Mouse (Mus musculus): ENCODE data around the gene Ahcyl2.
"Not testable (repeated sequence)": the region's sequence is repeated elsewhere in the genome, so short reads cannot be mapped to it uniquely, and the experiment has no call there.

The Ahcyl2 gene

DNA sequence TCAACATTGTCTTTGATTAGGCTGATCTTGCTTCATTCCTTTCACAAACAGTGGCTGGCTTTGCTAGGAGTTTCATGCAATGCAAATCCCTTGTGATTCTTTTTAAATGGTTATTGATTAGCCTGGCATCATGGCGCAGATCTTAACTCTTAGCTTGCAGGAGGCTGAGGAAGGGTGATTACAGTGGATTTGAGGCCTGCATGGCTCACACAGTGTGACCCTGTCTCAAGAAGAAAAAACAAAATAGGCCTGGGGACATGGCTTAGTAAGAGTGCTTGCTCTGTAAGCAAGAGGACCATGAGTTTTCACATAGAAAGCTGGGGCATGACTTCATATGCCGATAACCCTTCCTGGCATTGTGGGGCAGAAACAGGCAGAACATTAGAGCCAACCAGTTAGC is 47.8 kb downstream of the Ahcyl2 start:
- no peak for DNase-seq

DNA sequence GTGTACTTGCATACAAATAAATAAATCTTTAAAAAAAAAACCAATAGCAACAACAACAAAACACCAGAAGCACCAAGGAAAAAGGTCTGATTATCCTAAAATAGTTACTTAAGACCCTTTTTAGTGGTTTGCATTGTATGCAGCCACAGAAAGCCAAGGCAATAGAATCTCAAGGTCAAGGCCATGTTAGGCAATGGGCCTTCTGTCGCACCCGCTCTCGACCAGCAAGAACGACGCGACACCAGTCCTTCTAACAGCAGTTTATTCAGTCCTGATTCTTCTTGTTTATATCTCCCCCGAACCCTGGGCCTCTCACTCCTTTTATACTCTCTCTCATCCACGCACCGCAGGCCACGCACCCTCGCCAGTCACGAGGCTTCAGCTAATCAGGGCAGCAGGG is 48.6 kb downstream of the Ahcyl2 start:
- not testable (repeated sequence) for DNase-seq

DNA sequence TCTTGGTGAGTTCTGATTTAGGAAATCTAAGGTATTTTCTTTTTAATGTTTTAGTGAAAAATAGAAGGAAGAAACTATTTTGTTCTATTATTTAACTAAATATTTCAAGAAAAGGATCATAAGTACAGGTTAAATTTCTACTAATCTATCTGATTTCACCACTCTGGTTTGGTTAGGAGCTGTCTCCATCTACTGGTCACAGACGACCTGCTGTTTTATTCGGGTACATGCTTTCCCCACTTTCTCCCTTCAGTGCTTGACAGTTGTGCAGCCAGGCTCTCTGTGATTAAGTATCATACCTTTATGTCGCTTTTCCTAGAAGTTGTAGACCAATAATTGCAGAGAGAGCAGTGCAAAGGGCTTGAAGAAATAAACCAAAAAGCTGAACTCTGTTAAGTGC is 51.5 kb downstream of the Ahcyl2 start:
- peak; percentile 85 for DNase-seq

DNA sequence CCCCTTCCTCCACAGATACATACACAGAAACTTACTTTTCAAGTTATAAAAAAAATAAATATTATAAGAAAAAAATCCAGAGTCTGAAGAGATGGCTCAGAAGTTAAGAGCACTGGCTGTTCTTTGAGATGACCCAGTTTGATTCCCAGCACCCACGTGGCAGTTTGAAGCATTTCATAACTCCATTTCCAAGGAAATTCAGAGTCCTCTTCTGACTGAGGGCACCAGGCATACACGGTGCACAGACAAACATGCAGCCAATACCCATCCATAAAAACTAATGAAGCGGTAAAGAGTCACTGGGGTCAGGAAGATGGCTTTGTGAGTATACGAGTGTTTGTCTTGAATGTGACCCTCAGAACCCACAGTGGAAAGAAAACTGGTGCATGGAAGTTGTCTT is 52.5 kb downstream of the Ahcyl2 start:
- DNase-seq: no peak

DNA sequence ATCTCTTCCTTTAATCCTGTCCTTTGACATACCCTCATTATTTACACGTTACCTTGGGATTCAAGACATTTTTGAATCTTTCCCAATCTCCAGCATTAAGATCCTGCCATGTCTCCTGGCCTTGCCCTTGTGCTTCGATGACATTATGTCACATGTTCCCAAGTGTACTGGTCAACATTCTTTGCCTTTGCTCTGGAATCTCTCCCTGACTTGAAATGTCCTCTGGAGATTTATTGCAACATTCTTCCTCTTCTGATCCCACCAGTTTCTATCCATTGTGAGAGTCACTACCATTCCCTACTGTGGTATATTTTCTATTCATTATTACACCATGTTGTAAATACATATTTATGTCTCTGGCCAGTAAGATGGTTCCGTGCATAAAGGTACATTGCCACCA is 53.1 kb downstream of the Ahcyl2 start:
- DNase-seq: no peak

DNA sequence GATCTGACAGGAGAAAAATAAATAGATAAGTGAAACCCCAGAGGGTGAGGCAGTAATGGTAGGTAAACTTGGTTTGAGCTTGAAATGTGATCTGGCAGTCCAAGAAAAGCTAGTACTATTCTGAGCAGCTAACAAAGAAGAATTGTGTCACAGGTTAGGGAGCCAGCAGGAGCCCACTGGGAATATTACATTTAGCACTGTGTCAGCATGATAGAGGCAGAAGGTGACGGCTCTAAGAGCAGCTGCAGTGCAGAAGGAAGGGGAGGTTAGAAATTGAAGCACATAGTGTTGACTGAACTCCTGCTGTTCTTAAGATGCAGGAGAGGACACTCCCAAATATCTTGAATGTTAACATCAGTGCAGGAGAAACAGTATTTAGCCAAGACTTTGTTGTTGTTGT is 54.0 kb downstream of the Ahcyl2 start:
- DNase-seq: no peak

DNA sequence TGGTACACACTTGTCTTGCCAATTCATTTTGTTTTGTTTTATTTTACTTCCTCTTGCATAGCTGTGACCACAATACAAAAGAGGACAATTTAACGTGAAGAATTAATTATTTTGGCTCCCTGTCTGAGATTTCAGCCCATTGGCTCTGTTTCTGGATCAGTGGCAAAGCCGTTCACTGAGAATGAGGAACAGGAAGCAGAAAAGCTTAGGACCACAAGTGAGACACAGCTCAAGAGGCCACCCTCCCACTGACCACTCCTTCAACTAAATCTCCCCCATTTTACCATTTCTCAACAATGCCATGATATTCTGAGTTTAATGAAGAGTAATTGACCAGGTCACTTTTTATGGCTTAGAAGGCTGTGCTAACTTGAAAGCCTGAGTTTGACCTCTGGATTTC is 57.5 kb downstream of the Ahcyl2 start:
- DNase-seq: no peak

DNA sequence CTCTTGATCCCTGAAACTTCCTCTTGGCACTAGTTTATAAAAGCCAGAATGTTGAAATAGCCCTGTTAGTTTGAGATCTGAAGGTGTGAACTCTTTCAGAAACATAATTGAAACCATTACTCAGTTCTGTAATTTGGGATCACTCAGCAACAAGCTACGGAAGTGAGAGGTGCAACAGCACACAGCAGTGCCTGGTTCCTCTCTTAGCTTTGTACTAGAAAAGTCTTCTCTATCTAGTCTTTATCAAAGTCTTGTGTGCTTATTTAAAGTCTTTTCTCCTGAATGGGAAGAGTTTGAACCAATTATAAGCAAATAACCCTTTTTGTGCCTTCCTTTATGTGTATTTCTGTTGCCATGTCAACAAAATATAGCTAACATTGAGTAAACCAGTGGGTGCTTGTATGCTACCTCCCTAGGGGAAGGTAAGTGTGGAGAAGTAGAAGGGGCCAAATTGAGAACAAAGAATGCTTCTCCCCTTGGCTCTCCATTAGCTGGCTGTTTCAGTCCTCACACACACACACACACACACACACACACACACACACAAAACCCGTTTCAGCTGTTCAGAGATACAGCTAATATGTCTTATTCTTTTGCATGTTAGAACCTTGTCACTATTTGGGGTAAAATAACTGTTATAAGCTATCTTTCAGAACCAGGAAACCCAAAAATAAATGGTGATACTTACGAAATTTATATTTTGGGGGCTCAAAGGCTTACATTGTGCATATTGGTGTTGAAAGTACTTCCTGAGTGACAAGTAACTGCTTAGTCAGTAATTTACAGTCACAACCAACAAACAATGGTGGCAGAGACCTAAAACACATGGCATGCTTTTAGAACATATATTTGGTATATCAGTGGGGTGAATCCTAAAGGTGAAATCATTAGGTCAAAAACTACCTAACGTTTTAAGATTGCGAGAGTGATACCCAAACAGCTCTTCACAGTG is 59.8 kb downstream of the Ahcyl2 start:
- DNase-seq: no peak

DNA sequence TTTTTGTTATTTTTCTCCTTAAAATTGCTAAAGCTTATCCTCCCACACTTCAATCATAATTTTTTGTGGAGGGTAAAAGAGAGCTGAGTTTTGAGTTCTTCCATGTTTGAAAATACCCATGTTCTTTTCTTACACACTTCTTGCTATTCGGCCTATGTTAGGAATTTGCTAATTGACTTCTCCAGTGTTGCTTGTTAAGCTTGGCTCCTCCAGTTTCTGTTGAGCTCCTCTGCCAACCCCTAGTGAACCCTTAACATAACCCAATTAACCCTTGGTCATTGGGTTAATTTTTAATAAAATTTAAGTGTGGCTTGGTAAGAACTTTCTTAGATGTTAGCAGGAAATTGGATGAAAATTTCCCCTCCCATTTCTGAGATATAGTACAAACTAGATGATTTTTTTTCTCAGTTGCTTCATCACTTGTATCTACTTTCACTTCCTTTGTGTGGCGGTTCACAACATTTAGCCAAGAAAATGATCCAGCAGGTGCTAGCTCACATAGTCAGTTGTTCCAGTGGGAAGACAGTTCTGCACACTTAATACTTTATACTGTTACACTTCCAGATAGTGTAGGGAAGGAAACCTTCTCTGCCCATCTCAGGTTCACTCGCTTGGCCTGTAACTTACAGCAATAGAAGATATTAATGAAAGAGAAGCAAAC is 60.9 kb downstream of the Ahcyl2 start:
- peak; percentile 83 for DNase-seq

DNA sequence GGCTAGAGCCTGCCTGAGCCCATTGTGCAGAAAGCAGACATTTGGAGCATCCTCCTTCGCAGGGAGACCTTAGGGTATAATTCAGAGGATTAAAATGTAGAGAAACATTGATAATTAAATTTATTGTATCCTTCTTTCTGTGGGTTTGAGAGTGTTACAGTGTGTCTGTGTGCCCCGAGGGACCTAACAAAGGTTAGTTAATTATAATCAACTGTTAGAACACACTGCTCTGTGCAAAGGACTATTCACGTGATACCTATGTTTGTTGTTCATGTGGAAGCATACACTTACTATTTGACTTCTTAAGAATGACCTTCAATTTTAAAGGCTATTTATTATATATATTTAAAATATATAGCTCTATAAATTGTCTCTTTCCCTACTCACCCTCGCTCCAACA is 64.5 kb downstream of the Ahcyl2 start:
- peak; percentile 60 for DNase-seq

DNA sequence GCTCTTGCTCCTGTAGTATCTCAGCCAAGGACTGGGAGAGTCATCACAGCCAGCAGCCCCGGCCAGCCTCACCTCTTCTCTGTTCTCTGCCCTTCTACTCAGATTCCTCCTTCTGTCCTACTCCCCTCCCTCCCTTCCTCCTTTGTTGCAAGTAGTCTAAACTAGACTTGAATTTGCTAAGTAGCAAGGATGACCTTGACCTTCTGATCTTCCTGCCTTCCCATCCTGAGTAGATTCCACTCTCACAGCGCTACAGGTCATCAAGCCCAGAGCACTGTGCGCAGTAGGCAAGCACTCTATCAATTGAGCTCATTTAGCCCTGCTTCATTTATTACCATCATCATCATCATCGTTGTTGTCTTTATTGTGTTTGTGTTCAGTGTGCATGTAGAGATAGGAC is 65.3 kb downstream of the Ahcyl2 start:
- no peak for DNase-seq

DNA sequence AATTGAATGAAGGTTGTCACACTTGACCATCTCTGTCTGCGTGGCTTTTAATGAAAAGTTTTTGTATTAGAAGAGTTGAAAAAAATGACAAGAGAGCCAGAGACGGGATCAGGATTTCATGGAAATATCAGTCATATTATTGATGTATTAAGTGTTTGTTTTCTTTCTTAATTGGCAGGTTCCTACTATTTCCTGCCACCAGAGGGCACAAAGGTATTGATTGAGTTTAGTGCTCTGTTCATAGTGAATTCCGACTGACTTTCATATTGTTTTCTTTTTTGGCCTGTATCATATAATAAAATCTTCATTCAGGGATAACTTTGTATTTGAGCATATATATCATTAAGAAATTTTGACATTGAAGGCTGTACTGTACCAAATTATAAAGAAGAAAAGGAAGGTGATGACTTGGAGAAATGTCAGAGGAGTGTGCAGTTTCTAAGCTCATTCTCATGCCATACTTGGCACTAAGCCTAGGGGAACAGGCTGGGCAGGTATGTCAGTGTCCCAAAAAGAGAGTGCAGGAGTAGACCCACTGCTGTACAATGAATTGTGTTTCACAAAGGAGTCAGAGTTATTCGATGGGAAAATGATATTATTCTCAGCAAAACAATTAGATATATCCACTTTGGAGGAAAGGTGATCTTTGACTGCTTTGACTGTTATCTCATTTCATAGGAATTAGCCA is 65.9 kb downstream of the Ahcyl2 start:
- DNase-seq: peak; percentile 74

DNA sequence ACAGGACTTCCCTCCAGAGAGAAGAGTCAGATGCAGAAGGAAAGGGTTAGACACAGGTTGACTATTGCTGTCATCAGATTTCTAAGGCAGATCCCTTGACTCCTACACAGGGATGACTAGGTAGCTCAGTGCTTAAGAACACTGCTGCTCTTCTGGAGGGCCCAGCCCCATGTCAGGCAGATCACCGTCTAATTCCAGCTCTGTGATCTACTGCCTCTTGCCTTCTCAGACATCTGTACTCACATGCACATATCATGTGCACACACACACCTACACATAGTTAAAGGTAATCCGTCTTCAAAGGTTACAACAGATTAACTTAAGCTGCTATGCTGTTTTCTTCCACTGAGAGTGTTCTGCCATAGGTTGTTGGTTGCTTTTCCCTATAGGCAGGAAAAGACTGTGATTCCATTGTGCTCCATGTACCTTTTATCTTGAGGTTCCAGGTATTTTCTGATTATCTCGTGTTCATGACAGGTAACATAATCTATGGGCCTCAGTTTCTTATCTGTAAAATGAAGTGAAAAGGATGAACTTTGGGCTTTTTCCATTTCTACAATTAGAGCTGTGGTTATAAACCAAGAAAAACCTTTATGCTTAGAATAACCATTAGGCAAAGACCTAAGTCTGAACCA is 67.8 kb downstream of the Ahcyl2 start:
- no peak for DNase-seq

DNA sequence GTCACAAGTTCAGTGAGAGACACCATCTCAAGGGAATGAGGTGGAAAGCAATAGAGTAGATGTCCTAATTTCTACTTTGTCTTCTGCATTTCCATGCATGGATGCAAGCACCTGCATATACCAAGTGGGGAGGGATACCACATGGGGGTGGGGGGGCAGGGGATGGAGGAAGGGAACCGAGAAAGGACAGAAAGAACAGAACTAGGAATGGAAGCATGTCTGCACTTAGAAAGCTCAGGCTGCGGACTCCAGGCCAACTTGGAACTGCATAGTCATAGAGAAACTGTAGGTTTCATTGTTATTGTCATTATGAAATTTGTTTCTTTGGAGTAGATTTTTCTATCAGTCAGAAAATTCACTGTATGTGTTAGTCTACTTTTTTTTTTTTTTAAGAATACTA is 69.8 kb downstream of the Ahcyl2 start:
- DNase-seq: no peak

DNA sequence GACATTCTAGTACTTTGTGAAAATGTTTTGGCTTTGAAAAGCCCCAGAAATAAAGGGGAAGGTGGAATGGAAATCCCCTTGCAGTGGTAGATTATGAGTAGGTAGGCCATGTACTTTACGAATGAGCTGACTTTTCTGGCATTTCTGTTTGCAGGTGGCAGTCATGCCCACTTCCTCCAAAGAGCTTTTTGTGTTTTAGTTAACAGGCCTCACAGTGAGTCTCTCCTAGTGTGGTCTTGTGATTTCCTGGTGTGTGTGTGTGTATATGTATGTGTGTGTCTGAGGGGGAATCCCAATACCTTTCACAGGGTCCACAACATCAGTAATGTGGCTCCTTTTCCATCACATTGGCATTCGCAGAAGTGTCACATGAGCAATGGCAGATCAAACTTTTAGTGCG is 70.7 kb downstream of the Ahcyl2 start:
- no peak for DNase-seq

DNA sequence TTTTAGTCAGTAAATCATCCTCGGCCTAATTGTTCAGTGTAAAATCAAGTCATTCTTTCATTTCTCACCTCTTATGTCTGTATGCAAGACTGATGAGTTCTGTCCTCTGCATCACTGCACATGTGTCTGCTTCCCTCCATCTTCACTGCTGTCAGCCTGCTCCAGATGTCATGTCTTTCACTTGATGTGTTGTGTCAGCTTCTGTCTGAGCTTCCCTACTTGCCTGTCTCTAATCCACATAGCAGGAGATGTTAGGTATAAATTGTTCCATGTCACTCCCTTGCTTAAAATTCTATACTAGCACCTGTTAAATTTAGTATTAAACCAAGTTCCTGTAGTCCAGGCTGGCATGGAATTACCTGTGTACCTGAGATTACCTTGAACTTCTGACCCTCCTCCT is 72.2 kb downstream of the Ahcyl2 start:
- DNase-seq: no peak

DNA sequence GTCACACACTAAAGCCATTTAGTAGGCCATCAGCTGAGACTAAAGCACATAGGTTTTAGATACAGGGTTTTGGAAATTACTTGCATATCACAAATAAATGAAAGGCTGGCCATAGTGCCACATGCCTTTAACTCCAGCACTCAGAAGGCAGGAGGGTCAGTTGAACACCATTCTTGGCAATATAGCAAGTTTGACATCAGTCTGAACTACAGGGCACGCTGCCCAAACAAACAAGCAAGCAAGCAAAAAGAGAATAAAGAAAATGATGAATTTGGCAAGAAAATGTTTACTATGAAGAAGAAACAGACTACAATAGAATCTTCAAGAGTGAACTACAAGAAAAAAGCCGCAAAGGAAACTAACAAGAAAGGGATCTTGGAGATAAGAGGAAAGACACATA is 73.7 kb downstream of the Ahcyl2 start:
- DNase-seq: no peak

DNA sequence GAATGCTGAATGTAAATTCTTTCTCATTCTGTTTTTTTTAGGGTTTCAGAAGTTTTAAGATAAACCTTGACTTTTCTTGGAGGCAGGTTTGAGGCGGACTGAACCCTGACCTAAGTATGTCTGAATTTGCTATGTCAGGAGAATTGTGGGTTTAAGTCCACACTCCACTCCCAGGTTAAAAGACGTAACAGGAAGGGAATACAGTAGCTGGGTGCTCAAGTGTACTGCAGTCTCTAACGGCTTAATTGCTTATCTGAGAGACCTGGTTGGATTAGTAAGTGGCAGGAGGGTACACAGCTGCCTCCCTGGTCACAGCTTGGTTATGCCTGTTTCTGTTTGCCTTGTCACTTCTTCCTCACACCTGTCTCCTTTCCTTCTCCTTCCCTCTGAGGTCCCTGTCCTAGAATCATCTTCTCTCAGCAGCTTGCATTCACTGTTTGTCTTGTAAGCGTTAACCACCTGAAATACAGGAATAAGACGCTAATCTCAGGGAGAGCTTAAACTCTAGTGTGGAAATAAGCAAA is 79.9 kb downstream of the Ahcyl2 start:
- DNase-seq: peak; percentile 85

DNA sequence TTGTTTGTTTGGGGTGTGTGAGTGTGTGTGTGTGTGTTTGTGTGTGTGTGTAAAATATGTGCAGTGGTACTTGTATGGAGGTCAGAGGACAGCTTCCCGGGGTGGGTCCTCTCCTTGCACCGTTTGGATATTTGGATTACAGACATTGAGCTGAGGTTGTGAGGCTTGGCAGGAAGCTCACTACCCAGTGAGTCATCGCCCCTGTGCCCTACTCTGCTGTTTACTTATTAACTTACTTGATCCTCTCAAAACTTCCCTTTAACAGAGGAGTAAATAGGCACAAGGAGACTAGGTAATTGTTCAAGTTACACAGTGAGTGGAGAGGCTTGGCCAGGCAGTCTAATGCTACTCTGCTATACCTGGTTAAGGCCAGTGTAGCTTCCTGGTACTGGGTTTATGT is 81.0 kb downstream of the Ahcyl2 start:
- DNase-seq: peak; percentile 91

DNA sequence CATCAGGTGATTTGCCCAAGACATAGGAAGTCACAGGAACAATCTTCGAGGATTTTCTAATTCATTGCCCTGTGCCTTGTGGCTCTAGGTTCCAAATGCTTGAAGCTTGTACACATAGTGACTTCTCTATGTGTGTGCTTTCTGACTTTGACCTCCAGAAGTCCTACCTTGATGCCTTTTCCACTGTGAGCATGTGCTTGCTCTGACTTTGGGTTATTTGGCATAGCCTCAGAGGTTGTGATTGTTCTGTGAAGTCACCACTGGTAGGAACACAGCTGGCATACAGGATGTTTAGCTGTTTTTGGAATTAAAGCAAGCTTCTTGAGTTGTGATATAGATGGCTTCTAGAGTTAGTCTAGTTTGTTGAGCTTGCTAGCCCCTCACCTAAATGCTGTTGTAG is 82.3 kb downstream of the Ahcyl2 start:
- DNase-seq: peak; percentile 58

DNA sequence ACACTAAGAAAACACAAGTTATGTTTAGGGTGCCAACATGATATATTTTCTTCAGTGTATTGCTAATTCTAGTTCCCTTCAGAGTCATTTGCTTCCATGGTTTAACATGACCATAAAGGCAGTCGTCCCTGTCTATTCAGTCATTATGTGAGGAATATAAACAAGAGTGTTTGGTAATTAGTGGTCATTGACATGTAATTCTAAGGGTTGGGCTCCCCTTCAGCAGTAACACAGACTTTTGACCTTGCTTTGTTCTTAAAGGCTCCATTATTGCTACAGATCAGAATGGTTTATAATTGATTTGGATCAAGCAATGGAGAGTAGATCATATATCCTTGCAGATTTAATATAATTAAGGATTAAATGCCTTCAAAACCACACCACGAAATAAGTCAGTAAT is 82.9 kb downstream of the Ahcyl2 start:
- DNase-seq: no peak

DNA sequence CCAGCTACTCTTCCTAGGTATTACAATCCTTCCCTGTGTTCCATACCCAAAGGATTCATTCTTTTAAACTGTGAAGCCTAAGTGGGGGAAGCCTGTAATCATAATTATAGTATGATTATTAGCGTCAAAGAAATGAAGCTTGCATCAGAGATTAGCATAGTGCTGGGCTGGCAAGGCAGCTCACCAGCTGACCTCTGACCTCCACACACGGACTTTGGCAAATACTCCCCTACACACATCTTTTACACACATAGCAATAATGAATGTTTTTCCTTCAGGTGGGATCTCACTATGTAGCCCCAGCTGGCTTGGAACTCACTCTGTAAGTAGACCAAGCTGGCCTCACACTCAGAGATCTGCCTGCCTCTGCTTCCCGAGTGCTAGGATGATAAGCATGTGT is 84.1 kb downstream of the Ahcyl2 start:
- no peak for DNase-seq
